Mouse (Mus musculus) embryonic stem cell, embryonic (primary cell): ENCODE results near the gene Dpm2.

Source experiments
- CTCF ChIA-PET, 4 experiments: fragments of 300-600 bp in 2 of 4; fragments of 350-600 bp in 2 of 4; sonication (Branson Sonifier 250); formaldehyde crosslinking; loops; one replicate each; lab custom pipeline; 2022; ENCODE audit warnings: inconsistent platforms in 2 of 4; lab: Charles Lee
- POLR2A ChIA-PET, 4 experiments: fragments of 300-600 bp in 2 of 4; fragments of 350-600 bp in 2 of 4; sonication (Branson Sonifier 250); formaldehyde crosslinking; loops; one replicate each; lab custom pipeline; 2022; ENCODE audit warnings: antibody characterized with exemption in 4 of 4, inconsistent platforms in 1 of 4; lab: Charles Lee

The Dpm2 gene

GRCm38 (mm10) chr2:32608141-32608777 lies 37.6 kb downstream of the Dpm2 start:
- CTCF ChIA-PET = interaction anchor here in 3 of 4 experiments (0.6 to 2.9 kb wide), 27 partner anchors 7 to 353 kb away, joined by 3 to 17 read pairs (median 5); partner anchors contain the start of genes 9430097D07Rik (in 1 of the 3), Lrsam1 (in 1 of the 3), Pip5kl1 (in 1 of the 3) and Rpl12 (in 1 of the 3)
- POLR2A ChIA-PET = interaction anchor here in 3 of 4 experiments (0.6 to 4.8 kb wide), 47 partner anchors 9 to 1830 kb away, joined by 3 to 33 read pairs (median 4); partner anchors contain the start of genes Lrsam1 (in 3 of the 3), Rpl12 (in 3 of the 3), Eng (in 2 of the 3) and 1110008P14Rik (in 1 of the 3)

- ChIA-PET POLR2A (interaction anchor here (0.6 to 4.8 kb wide), 46 partner anchors 8 to 1831 kb away, joined by 3 to 33 read pairs (median 4); partner anchors contain the start of genes Lrsam1 (in 3 of the 4), Rpl12 (in 3 of the 4), Eng (in 2 of the 4) and 1110008P14Rik (in 1 of the 4)), CTCF (interaction anchor here in 3 of 4 experiments (0.5 to 2.9 kb wide), 25 partner anchors 10 to 353 kb away, joined by 3 to 17 read pairs (median 4); partner anchors contain the start of genes 9430097D07Rik (in 1 of the 3), Lrsam1 (in 1 of the 3), Pip5kl1 (in 1 of the 3) and Rpl12 (in 1 of the 3))
These were observed 38.2 kb downstream of the Dpm2 start for GRCm38 (mm10) chr2:32608778-32609435.

DNA sequence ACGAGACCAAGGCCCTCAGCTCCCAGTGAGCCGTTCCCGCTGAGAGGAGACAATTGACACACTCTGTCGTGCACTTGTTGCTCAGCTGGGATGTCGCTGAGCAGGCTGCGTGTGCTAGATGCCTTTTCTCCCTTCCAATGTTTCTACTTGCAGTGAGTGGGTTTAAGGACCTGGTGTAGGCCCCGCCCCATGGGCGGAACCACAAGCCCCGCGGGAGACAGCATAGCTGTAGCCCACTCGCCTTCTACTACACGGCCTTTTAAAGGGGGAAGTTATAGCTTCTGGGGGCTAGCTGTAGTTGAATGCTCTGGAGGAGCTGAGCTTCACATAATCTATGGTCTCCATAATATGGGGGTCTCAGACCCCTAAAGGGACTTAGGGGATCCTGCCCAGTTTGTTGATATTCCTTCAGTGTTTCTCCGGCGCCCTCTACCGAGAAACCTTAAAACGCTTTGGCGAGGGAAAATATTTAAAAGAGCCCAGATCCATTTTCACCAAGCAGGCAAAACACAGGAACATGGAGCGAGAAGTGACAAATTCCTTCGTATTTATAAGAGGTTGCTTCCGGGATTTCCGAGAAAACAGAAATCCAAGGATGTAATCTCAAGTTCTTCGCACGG lies 40.1 kb downstream of the Dpm2 start:
- CTCF ChIA-PET = interaction anchor here in 3 of 4 experiments (0.8 to 1.9 kb wide), 12 partner anchors 23 to 298 kb away, joined by 3 to 6 read pairs (median 4); partner anchors contain the start of genes Dpm2 (in 1 of the 3) and Eng (in 1 of the 3)
- POLR2A ChIA-PET = interaction anchor here in 2 of 4 experiments (0.6 to 4.8 kb wide), 14 partner anchors 8 to 117 kb away, joined by 3 to 22 read pairs (median 3); partner anchors contain the start of genes 9430097D07Rik (in 1 of the 2), Fpgs (in 1 of the 2) and Pip5kl1 (in 1 of the 2)

- CTCF ChIA-PET = interaction anchor here (0.5 to 1.5 kb wide), 32 partner anchors 9 to 396 kb away, joined by 3 to 14 read pairs (median 4); partner anchors contain the start of genes Dpm2 (in 1 of the 4) and Pip5kl1 (in 1 of the 4)
- POLR2A ChIA-PET = interaction anchor here in 3 of 4 experiments (0.5 to 3.5 kb wide), 30 partner anchors 9 to 349 kb away, joined by 3 to 29 read pairs (median 3); partner anchors contain the start of genes Dpm2 (in 1 of the 3), Lrsam1 (in 1 of the 3), Rpl12 (in 1 of the 3) and St6galnac4 (in 1 of the 3)
These were observed 41.6 kb downstream of the Dpm2 start for GRCm38 (mm10) chr2:32612274-32612673.

DNA sequence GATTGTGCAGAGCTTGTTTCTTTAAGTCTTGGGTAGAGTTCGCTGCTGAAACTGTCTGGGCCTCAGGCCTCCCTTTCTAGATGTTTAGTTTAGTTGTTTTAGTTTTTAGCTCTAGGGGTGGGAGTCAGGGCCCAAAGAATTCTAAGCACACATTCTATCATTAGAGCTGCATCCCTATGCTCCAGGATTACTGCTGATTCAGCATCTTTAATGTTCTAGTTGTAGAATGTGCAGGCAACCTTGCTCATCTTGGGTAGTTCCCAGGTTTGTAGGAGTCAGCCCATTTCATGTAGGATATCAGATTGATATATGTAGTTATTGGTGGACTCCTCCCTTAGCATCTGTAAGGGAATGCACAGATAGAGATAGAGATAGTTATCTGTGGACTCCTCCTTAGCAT lies 46.5 kb downstream of the Dpm2 start:
- ChIA-PET POLR2A (interaction anchor here in 2 of 4 experiments (0.6 to 1.7 kb wide), 7 partner anchors 8 to 83 kb away, joined by 3 to 7 read pairs (median 4); partner anchors contain the start of gene St6galnac4 (in 1 of the 2)), CTCF (interaction anchor here in 2 of 4 experiments (1.0 to 1.3 kb wide), 2 partner anchors 14 to 34 kb away, joined by 3 to 5 read pairs; no protein-coding TSS in a partner anchor)

- POLR2A ChIA-PET = interaction anchor here in 3 of 4 experiments (0.6 to 3.0 kb wide), 5 partner anchors 9 to 128 kb away, joined by 3 to 20 read pairs (median 7); no protein-coding TSS in a partner anchor
These were observed 46.9 kb downstream of the Dpm2 start for GRCm38 (mm10) chr2:32617601-32618000.

DNA sequence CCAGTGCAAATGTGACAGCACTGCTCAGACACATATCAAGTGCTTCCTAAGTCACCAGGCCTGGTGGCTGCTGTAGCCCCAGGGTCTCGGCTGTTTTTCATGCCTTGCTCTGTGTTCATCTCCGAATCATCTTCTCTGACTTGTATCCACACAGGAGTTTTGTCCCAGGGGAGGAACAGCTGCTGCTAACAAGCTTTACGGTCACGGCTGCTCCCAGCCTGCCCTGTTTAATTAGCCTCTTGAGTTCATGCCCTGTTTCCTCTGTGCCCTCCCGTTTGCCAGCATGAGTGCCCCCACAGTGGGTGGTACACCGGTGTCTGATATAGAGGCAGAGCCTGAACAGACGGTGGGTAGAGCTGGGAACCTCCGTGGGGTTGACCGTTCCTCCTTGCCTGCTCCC lies 47.4 kb downstream of the Dpm2 start:
- POLR2A ChIA-PET = interaction anchor here in 3 of 4 experiments (0.6 to 3.0 kb wide), 5 partner anchors 8 to 128 kb away, joined by 3 to 20 read pairs (median 4); no protein-coding TSS in a partner anchor
- CTCF ChIA-PET = interaction anchor here in 2 of 4 experiments (0.9 to 1.4 kb wide), 3 partner anchors 10 to 71 kb away, joined by 3 to 6 read pairs (median 4); no protein-coding TSS in a partner anchor

More at GRCm38 (mm10) chr2:32617601-32618000, 46.9 kb downstream of the Dpm2 start:
- CTCF ChIA-PET = interaction anchor here in 1 of 4 experiments (1.4 kb wide), 1 partner anchor 72 kb away, joined by 3 read pairs; no protein-coding TSS in a partner anchor

DNA sequence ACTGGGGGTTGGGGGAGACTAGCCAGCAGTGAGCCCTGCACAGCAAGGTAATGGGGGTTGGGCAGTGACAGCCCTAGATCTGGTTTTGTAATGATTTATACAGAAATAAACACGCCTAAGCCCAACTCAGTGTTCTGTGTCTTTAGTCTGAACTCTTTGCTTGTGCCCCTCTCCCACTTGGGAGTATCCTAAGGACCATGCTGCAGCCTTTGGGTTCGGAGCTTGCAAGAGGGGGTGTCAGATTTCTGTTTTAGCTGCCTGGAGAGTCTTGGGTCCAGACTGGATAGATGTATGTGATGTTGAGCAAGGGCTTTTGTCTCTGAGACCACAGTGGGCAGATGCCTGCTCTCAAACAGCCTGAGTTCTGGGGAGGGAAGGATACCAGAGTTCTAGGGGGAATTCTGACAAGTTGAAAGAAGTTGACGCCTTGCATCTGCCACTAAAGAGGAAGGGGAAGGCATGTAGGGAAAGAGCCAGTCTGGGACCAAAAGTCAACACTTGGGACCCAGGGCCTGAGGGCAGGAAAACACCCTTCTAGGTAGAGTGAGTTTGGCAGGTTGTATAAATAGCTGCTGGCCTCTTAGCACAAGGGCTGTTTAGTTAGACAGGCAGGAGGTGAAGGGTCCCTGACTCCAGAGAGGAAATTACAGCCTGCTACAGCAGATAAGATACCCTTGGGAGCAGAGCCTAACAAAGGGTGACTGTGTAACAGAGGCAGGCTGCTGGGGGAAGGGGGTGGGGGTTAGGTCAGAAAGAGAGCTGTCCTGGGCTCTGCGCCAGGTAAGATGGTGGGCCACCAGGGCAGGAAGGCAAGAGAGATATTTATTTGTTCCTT lies 50.2 kb downstream of the Dpm2 start:
- CTCF ChIA-PET = interaction anchor here in 2 of 4 experiments (0.6 to 0.8 kb wide), 2 partner anchors 11 to 17 kb away, joined by 3 read pairs; no protein-coding TSS in a partner anchor
- POLR2A ChIA-PET = interaction anchor here in 2 of 4 experiments (0.5 to 3.0 kb wide), 6 partner anchors 7 to 448 kb away, joined by 3 to 20 read pairs (median 4); no protein-coding TSS in a partner anchor

- CTCF ChIA-PET = interaction anchor here in 2 of 4 experiments (0.6 to 0.8 kb wide), 2 partner anchors 11 to 18 kb away, joined by 3 read pairs; no protein-coding TSS in a partner anchor
- POLR2A ChIA-PET = interaction anchor here in 2 of 4 experiments (1.1 to 1.2 kb wide), 3 partner anchors 8 to 36 kb away, joined by 3 to 4 read pairs (median 3); no protein-coding TSS in a partner anchor
These were observed 50.8 kb downstream of the Dpm2 start, which contains the start of gene Ak1 for GRCm38 (mm10) chr2:32621517-32621859. Gene Ak1, plus strand, starts transcription at chr2:32621758.
